Mouse (Mus musculus): ENCODE data around the gene Izumo1r.

DNA sequence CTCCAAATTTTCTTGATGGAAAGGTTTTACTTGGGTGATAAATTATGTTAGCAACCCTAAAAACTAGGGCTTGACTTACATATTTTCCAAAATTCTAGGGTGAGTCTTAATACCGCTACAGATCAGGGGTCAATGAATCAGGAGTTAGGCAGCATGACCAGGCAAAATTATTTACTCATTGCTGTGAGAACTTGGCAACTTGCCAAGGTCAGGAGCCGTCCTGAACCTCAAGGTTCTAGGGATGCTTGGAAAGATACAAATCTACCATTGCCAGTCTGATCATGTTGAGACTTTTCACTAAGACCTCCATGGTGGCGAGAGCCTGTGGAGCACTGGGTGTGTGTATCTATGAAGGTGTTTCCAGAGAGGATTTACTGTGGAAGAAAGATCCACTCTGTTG, 32.2 kb downstream of the Izumo1r start:
- TF ChIP-seq EP300 (IDR thresholded peaks at IDR 0.05; ENCODE audit: low read length) (no peak), POLR2A (IDR thresholded peaks at IDR 0.05; ENCODE audit: low read depth, low read length) (no peak), BHLHE40 (IDR thresholded peaks at IDR 0.05; ENCODE audit: low read depth, low read length) (no peak), KAT2A (IDR thresholded peaks at IDR 0.05; ENCODE audit: insufficient replicate concordance, low read length) (no peak), ELF1 (IDR thresholded peaks at IDR 0.05; ENCODE audit: low read depth, low read length) (no peak), JUND (conservative IDR thresholded peaks at IDR 0.05; ENCODE audit: low read depth, low read length) (no peak), NELFE (IDR thresholded peaks at IDR 0.05; ENCODE audit: low read depth, low read length) (no peak), MEF2A (IDR thresholded peaks at IDR 0.05; ENCODE audit: borderline replicate concordance, low read depth, low read length) (no peak)
